Mouse (Mus musculus) intestine, postnatal 0 days (tissue): ENCODE data around the gene Sprr2k. TPM values are rescaled to one million over a fixed set of nuclear protein-coding genes. Genes with fewer than 3 reads are reported as not detected.

Experiments used
- ATAC-seq: fragments of 200-750 bp; cut with Nextera tagmentation; 2 replicates; pipeline ENCODE4 v1.8.0; 2017; ENCODE audit warnings: mild to moderate bottlenecking, moderate TSS enrichment, moderate library complexity
- H3K27ac ChIP-seq: fragments of 300-500 bp; sonication (generic); 2 replicates; pipeline ENCODE4 v1.5.1; 2014; ENCODE audit warnings: mild to moderate bottlenecking, low read depth, low read length, moderate library complexity
- H3K27me3 ChIP-seq: fragments of 300-500 bp; sonication (generic); replicated peaks from 2 replicates; pipeline ENCODE4 v1.6.1; 2014; ENCODE audit warnings: low read length, mixed read lengths; ENCODE audit not compliant: control insufficient read depth, insufficient read depth
- H3K36me3 ChIP-seq: fragments of 300-500 bp; sonication (generic); 2 replicates; pipeline ENCODE4 v1.6.1; 2014; ENCODE audit warnings: mild to moderate bottlenecking, moderate library complexity; ENCODE audit not compliant: control insufficient read depth, insufficient read depth
- H3K4me1 ChIP-seq: fragments of 300-500 bp; sonication (generic); replicated peaks from 2 replicates; pipeline ENCODE4 v1.6.1; 2014; ENCODE audit warnings: antibody characterized with exemption, low read length, mixed read lengths; ENCODE audit not compliant: control insufficient read depth, insufficient read depth
- H3K4me2 ChIP-seq: fragments of 300-500 bp; sonication (generic); replicated peaks from 2 replicates; pipeline ENCODE4 v1.6.1; 2014; ENCODE audit warnings: low read depth, mild to moderate bottlenecking, moderate library complexity
- H3K4me3 ChIP-seq: fragments of 300-500 bp; sonication (generic); 2 replicates; pipeline ENCODE4 v1.5.1; 2014; ENCODE audit warnings: low read depth, low read length
- H3K9ac ChIP-seq: fragments of 300-500 bp; sonication (generic); 2 replicates; pipeline ENCODE4 v1.6.1; 2014; ENCODE audit warnings: mild to moderate bottlenecking, low read depth, low read length
- H3K9me3 ChIP-seq: fragments of 300-500 bp; sonication (generic); 2 replicates; pipeline ENCODE4 v1.6.1; 2016; ENCODE audit warnings: mixed run types; ENCODE audit not compliant: control insufficient read depth
- CTCF ChIP-seq: sonication (generic); IDR thresholded peaks from 2 replicates; pipeline ENCODE4 v1.5.1; 2016; ENCODE audit warnings: low read depth, mild to moderate bottlenecking, control low read depth, antibody characterized with exemption, moderate library complexity
- WGBS: fragments of 180-500 bp; shearing (Covaris S2); extraction: QIAGEN DNeasy Blood & Tissue Kit; methylation state at CpG from one replicate; pipeline ENCODE4 v1.1.7; 2014; 5-methylcytosine and 5-hydroxymethylcytosine counted together
- polyA plus RNA-seq: library from polyadenylated mRNA; unstranded; fragments of >200 nt; fragmentation: Nextera tagmentation; extraction: Ambion mirVana; gene quantifications from 2 replicates; pipeline ENCODE4 v1.2.1, GENCODE M21; 2015

The Sprr2k gene
- polyA plus RNA-seq, 1 experiment from 2014 or later, result not detected

DNA sequence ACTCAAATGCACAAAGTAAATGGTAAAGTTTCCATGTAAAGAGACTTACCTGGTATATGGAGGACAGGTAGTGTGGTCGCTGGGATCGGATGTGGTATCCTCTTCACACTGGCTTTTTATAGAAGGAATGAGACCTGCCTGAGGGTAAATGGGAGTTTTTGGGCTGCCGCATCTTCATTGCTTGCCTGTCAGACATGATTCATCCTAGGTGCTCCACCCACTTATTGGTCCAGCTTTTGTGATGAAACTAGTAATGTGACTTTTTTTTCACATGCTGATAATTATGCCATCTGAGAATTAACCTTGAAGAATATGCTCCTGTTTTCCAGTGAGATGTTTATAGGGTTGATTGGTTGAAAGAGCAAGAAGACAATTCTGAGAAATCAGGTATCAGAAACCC lies 6.3 kb downstream of the Sprr2k start, which contains the start of gene Sprr1b:
Gene Sprr1b (minus strand): TSS at position 101 of the 400 bp plus-strand sequence.
- Histone ChIP-seq H3K27ac (no peak within 1 kb of the TSS), H3K4me3 (no peak within 1 kb of the TSS), H3K4me2 (no peak within 1 kb of the TSS), H3K4me1 (no peaks in the 10 kb centered on the region), H3K9me3 (no peaks in the 10 kb centered on the region), H3K36me3 (no peaks in the 10 kb centered on the region), H3K9ac (no peak within 1 kb of the TSS), H3K27me3 (no peaks in the 10 kb centered on the region)
- TF ChIP-seq CTCF, result no peak
- 90% methylated on average over 3 of the region's 3 CpGs for WGBS
- no peak for ATAC-seq

DNA sequence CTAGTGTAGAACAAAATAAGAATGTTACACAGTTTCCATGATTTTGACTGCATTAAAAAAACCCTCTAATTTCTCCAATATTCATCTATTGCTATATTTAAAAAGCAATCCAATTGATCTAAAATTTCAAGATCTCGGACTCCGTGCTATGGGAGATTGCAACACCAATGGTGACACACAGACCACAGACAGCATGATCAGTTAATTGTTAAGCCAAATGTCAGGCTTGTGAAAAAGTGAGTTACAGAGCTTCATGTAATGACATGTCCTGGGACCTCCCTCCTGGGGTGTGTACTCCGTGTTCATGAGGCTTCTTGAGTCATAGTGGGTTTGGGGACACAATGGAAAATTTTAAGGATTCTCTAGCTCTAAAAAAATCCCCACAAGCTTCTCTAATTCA lies 7.8 kb downstream of the Sprr2k start:
- ATAC-seq, result no peak
- 72% methylated on average over 3 of the region's 3 CpGs for WGBS
- H3K4me1 ChIP-seq, result no peaks in the 10 kb centered on the region
- TF ChIP-seq CTCF, result no peak
- H3K27ac ChIP-seq, result no peak overlapping the region
- H3K9me3 ChIP-seq, result no peaks in the 10 kb centered on the region
- no peaks in the 10 kb centered on the region for H3K36me3 ChIP-seq
- H3K9ac ChIP-seq, result no peak overlapping the region
- no peak overlapping the region for H3K4me2 ChIP-seq
- H3K27me3 ChIP-seq, result no peaks in the 10 kb centered on the region
- no peak overlapping the region for H3K4me3 ChIP-seq

- H3K9me3 ChIP-seq, result no peaks in the 10 kb centered on the region
- no peaks in the 10 kb centered on the region for H3K36me3 ChIP-seq
- no peak for TF ChIP-seq CTCF
- no peaks in the 10 kb centered on the region for H3K4me1 ChIP-seq
- no peak overlapping the region for H3K4me2 ChIP-seq
- no peaks in the 10 kb centered on the region for H3K27me3 ChIP-seq
- H3K27ac ChIP-seq, result no peak overlapping the region
- 82% methylated on average over 5 of the region's 5 CpGs for WGBS
- H3K9ac ChIP-seq, result no peak overlapping the region
- H3K4me3 ChIP-seq, result no peak overlapping the region
- no peak for ATAC-seq
Measured at GRCm38 (mm10) chr3:92455151-92455550, 22.8 kb downstream of the Sprr2k start.

- Histone ChIP-seq H3K4me1 (no peaks in the 10 kb centered on the region), H3K9ac (no peak within 1 kb of the TSS), H3K27ac (no peak within 1 kb of the TSS), H3K9me3 (no peaks in the 10 kb centered on the region), H3K4me3 (no peak within 1 kb of the TSS), H3K4me2 (no peak within 1 kb of the TSS), H3K27me3 (no peaks in the 10 kb centered on the region), H3K36me3 (no peaks in the 10 kb centered on the region)
- TF ChIP-seq CTCF, result no peak
- 72% methylated on average over 2 of the region's 2 CpGs for WGBS
- ATAC-seq, result no peak
Measured at GRCm38 (mm10) chr3:92458620-92459019, 26.2 kb downstream of the Sprr2k start, which contains the start of gene Sprr3. Gene Sprr3, minus strand, starts transcription at chr3:92458720.

DNA sequence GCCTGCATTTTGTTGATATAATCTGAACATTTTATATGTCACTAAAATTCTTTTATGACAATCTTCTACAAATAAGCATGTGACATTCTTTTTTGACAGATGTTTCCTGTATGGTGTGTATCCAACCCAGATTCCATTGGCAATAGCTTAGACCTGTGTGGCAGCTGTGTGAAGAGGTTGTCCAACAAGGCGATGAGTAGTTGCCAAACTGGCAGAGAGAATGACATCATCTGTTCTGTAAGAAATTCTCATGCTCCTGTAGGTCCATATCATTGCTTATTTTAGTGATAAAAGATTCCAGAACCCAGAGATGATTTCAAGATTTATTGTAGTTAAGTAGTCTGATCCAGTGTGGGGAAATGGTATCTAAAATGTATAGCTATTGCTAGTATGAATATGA lies 34.2 kb downstream of the Sprr2k start:
- Histone ChIP-seq H3K36me3 (no peaks in the 10 kb centered on the region), H3K4me2 (no peak overlapping the region), H3K9me3 (no peaks in the 10 kb centered on the region), H3K4me3 (no peak overlapping the region), H3K27ac (no peak overlapping the region), H3K9ac (no peak overlapping the region), H3K27me3 (no peaks in the 10 kb centered on the region), H3K4me1 (no peaks in the 10 kb centered on the region)
- no peak for ATAC-seq
- TF ChIP-seq CTCF, result no peak
- 80% methylated on average over 1 of the region's 1 CpGs for WGBS

- Histone ChIP-seq H3K4me2 (no peak overlapping the region), H3K27me3 (no peaks in the 10 kb centered on the region), H3K27ac (no peak overlapping the region), H3K9ac (no peak overlapping the region), H3K4me3 (no peak overlapping the region), H3K4me1 (no peaks in the 10 kb centered on the region), H3K36me3 (no peaks in the 10 kb centered on the region), H3K9me3 (no peaks in the 10 kb centered on the region)
- ATAC-seq, result no peak
- TF ChIP-seq CTCF, result no peak
Measured at GRCm38 (mm10) chr3:92467424-92467823, 35.0 kb downstream of the Sprr2k start.

DNA sequence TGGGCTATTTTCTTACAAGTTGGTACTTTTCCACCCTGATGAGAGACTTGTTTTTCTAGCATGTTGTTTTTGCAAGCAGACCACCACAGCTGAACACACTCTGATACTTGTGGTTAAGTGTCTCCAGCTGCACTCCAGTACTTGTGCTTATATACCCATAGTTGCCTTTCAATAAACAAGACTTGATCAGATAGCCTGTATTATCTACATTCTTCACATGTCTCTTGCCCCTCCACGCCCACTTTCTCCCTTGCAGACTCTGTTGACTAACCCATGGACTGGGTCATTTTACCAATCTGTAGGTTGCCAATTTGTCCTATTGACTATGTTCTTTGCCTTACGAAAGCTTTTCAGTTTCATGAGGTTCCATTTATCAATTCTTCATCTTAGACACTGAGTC lies 37.7 kb downstream of the Sprr2k start:
- H3K4me2 ChIP-seq, result no peak overlapping the region
- no peak overlapping the region for H3K27ac ChIP-seq
- no peak overlapping the region for H3K4me3 ChIP-seq
- H3K9me3 ChIP-seq, result no peaks in the 10 kb centered on the region
- 72% methylated on average over 2 of the region's 2 CpGs for WGBS
- no peak for ATAC-seq
- no peaks in the 10 kb centered on the region for H3K36me3 ChIP-seq
- H3K4me1 ChIP-seq, result no peaks in the 10 kb centered on the region
- no peaks in the 10 kb centered on the region for H3K27me3 ChIP-seq
- H3K9ac ChIP-seq, result no peak overlapping the region
- TF ChIP-seq CTCF, result no peak
